Mouse (Mus musculus): ENCODE data around the gene Cdr2l. TPM values are rescaled to one million over a fixed set of nuclear protein-coding genes. Genes with fewer than 3 reads are reported as not detected.

Gene Cdr2l
- total RNA-seq (2014; rRNA removed) (43.0 and 45.8 TPM in 2 replicates), polyA plus RNA-seq (2015; fragmentation: Nextera tagmentation; extraction: Ambion mirVana) (14.4 and 16.9 TPM in 2 replicates)

- H3K27ac ChIP-seq (ENCODE audit: low read depth, low read length): peak within 1 kb of the TSS; percentile 96
- TF ChIP-seq CTCF (IDR thresholded peaks at IDR 0.05; ENCODE audit: low read depth): no peak
- H3K9me3 ChIP-seq (ENCODE audit: low read length): no peaks in the 10 kb centered on the region
- under 1% methylated on average over 73 of the region's 76 CpGs for WGBS
- H3K4me3 ChIP-seq (ENCODE audit: low read depth, low read length): peak within 1 kb of the TSS; percentile 94
- DNase-seq (peak; percentile 91), ATAC-seq (peak; percentile 94)
- H3K4me1 ChIP-seq (ENCODE audit: insufficient read depth): peaks cover 18% of the 10 kb centered on the region
- no peaks in the 10 kb centered on the region for H3K27me3 ChIP-seq (ENCODE audit: insufficient read depth, low read length)
- H3K9ac ChIP-seq: peak within 1 kb of the TSS; percentile 97
- H3K4me2 ChIP-seq (ENCODE audit: low read depth): peak within 1 kb of the TSS; percentile 76
- no peaks in the 10 kb centered on the region for H3K36me3 ChIP-seq (ENCODE audit: insufficient read depth)
Measured at GRCm38 (mm10) chr11:115381743-115382539, at the start of gene Cdr2l. Cdr2l (plus strand) TSS chr11:115381916.

DNA sequence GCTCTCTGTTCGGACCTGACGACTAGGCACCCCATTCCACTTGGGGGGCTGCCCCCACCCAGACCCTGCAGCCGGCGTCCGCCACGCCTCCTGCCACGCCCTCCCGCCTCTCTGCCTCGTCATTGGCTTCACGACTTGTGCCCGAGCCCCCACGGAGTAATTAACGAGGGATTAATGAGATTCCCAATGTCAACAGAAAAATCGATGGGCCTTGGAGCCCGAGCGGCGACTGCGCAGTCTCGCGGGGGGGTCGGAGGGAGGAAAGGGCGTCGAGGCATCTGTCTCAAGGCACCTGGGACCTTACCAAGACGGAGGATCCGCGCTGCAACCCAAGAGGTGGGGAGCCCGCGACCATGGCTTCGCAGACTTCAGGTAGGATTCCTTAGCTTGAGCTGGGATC lies 47.2 kb upstream of the Cdr2l start, which contains the start of gene Otop3:
Gene Otop3 (plus strand): TSS at position 201 of the 400 bp plus-strand sequence.
- 2% methylated on average over 29 of the region's 29 CpGs for WGBS
- Histone ChIP-seq H3K9ac (peak within 1 kb of the TSS; percentile 26; the same call in 1 of the 2 replicates), H3K27me3 (ENCODE audit: insufficient read depth, low read length) (peaks cover 19% of the 10 kb centered on the region), H3K27ac (ENCODE audit: low read depth, low read length) (no peak within 1 kb of the TSS), H3K4me3 (ENCODE audit: low read depth, low read length) (peak within 1 kb of the TSS; percentile 24), H3K4me1 (ENCODE audit: insufficient read depth) (0 out of 2 replicates have a peak, but pooled peaks cover 3% of the 10 kb centered on the region), H3K36me3 (ENCODE audit: insufficient read depth) (no peaks in the 10 kb centered on the region), H3K4me2 (ENCODE audit: low read depth) (peak within 1 kb of the TSS; percentile 55), H3K9me3 (ENCODE audit: low read length) (no peaks in the 10 kb centered on the region)
- TF ChIP-seq CTCF (IDR thresholded peaks at IDR 0.05; ENCODE audit: low read depth): no peak
- DNase-seq (no peak), ATAC-seq (no peak)

DNA sequence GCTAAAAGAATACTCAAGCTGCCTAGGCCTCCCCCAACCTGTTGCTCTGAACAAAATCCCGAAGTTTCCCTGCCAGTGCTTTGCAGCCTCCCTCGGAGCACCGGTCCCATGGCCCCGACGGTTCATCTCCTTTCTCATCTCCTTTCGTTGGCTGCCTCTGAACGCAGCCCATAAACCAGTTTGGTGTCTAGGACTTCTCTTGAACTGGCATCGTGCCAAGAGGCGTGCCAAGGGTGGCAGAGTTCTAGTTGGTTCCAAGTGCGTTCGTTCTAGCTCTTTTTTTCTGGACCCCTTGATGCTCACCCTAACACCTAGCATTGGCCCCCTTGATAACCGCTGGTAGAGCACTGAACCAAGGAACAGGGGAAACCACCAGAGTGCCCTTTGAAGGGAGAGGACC lies 46.5 kb upstream of the Cdr2l start:
- whole genome bisulfite sequencing: 42% methylated on average over 12 of the region's 12 CpGs
- H3K4me2 ChIP-seq (ENCODE audit: low read depth): peak overlapping the region; percentile 55; the same call in 1 of the 2 replicates
- ATAC-seq: no peak

GRCm38 (mm10) chr11:115336115-115336514 lies 45.6 kb upstream of the Cdr2l start:
- Histone ChIP-seq H3K9me3 (ENCODE audit: low read length) (no peaks in the 10 kb centered on the region), H3K9ac (no peak overlapping the region), H3K27me3 (ENCODE audit: insufficient read depth, low read length) (peaks cover 19% of the 10 kb centered on the region), H3K4me3 (ENCODE audit: low read depth, low read length) (no peak overlapping the region), H3K4me2 (ENCODE audit: low read depth) (no peak overlapping the region), H3K4me1 (ENCODE audit: insufficient read depth) (0 out of 2 replicates have a peak, but pooled peaks cover 3% of the 10 kb centered on the region), H3K36me3 (ENCODE audit: insufficient read depth) (no peaks in the 10 kb centered on the region), H3K27ac (ENCODE audit: low read depth, low read length) (no peak overlapping the region)
- no peak for ATAC-seq
- TF ChIP-seq CTCF (IDR thresholded peaks at IDR 0.05; ENCODE audit: low read depth): no peak
- 22% methylated on average over 6 of the region's 6 CpGs for WGBS
- no peak for DNase-seq

More for the DNA sequence above, 46.5 kb upstream of the Cdr2l start:
- no peak overlapping the region for H3K27ac ChIP-seq (ENCODE audit: low read depth, low read length)
- TF ChIP-seq CTCF (IDR thresholded peaks at IDR 0.05; ENCODE audit: low read depth): no peak
- H3K9ac ChIP-seq: no peak overlapping the region
- no peak overlapping the region for H3K4me3 ChIP-seq (ENCODE audit: low read depth, low read length)
- H3K4me1 ChIP-seq (ENCODE audit: insufficient read depth): 0 out of 2 replicates have a peak, but pooled peaks cover 3% of the 10 kb centered on the region
- no peaks in the 10 kb centered on the region for H3K36me3 ChIP-seq (ENCODE audit: insufficient read depth)
- H3K9me3 ChIP-seq (ENCODE audit: low read length): no peaks in the 10 kb centered on the region
- no peak for DNase-seq
- peaks cover 19% of the 10 kb centered on the region for H3K27me3 ChIP-seq (ENCODE audit: insufficient read depth, low read length)

DNA sequence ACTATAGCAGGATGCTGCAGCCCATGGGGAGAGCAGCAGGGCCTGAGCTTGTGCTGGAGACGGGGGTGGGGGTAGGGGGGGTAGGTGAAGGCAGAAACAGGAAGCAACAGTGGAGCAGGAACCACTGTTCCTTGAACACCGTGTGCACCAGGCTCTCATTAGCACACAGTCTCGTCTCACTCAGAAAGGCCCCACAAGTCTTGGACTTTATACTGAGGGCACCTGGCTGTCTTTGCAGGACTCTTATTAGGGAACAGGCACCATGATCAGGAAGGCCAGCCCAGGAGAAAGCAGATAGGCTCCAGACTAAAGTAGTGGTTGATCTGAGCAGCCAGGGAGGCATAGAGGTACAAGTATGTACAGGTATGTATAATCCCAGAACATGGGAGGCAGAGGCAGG lies 44.4 kb upstream of the Cdr2l start:
- ATAC-seq: no peak
- Histone ChIP-seq H3K4me1 (ENCODE audit: insufficient read depth) (0 out of 2 replicates have a peak, but pooled peaks cover 3% of the 10 kb centered on the region), H3K4me2 (ENCODE audit: low read depth) (no peak overlapping the region), H3K36me3 (ENCODE audit: insufficient read depth) (no peaks in the 10 kb centered on the region), H3K9ac (no peak overlapping the region), H3K9me3 (ENCODE audit: low read length) (no peaks in the 10 kb centered on the region), H3K27ac (ENCODE audit: low read depth, low read length) (no peak overlapping the region), H3K27me3 (ENCODE audit: insufficient read depth, low read length) (peaks cover 19% of the 10 kb centered on the region), H3K4me3 (ENCODE audit: low read depth, low read length) (no peak overlapping the region)
- no peak for DNase-seq
- no peak for TF ChIP-seq CTCF (IDR thresholded peaks at IDR 0.05; ENCODE audit: low read depth)
- 61% methylated on average over 3 of the region's 3 CpGs for WGBS

GRCm38 (mm10) chr11:115337826-115338225 lies 43.9 kb upstream of the Cdr2l start:
- WGBS: 77% methylated on average over 1 of the region's 1 CpGs
- ATAC-seq: no peak

DNA sequence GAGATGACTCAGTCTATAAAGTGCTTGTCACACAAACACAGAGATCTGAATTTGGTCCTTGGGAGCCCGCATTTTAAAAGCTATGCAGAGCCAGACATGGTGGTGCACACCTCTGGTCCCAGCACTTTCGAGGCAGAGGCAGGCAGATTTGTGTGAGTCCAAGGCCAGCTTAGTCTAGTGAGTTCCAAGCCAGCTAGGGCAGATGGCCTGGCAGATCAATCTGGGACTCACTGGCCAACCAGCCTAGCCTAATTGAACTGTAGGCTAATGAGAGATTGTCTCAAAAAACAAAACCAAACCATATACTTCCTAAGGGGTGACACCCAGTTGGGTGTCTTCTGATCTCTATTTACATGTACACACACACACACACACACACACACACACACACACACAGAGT lies 40.5 kb upstream of the Cdr2l start:
- no peak overlapping the region for H3K4me2 ChIP-seq (ENCODE audit: low read depth)
- H3K36me3 ChIP-seq (ENCODE audit: insufficient read depth): no peaks in the 10 kb centered on the region
- TF ChIP-seq CTCF (IDR thresholded peaks at IDR 0.05; ENCODE audit: low read depth): no peak
- ATAC-seq: no peak
- peaks cover under 1% of the 10 kb centered on the region; the same call in 1 of the 2 replicates for H3K27me3 ChIP-seq (ENCODE audit: insufficient read depth, low read length)
- H3K27ac ChIP-seq (ENCODE audit: low read depth, low read length): no peak overlapping the region
- no peak for DNase-seq
- H3K4me1 ChIP-seq (ENCODE audit: insufficient read depth): no peaks in the 10 kb centered on the region
- WGBS: 68% methylated on average over 2 of the region's 2 CpGs
- no peaks in the 10 kb centered on the region for H3K9me3 ChIP-seq (ENCODE audit: low read length)
- no peak overlapping the region for H3K9ac ChIP-seq
- H3K4me3 ChIP-seq (ENCODE audit: low read depth, low read length): no peak overlapping the region

More at GRCm38 (mm10) chr11:115337826-115338225, 43.9 kb upstream of the Cdr2l start:
- no peak overlapping the region for H3K27ac ChIP-seq (ENCODE audit: low read depth, low read length)
- no peaks in the 10 kb centered on the region for H3K9me3 ChIP-seq (ENCODE audit: low read length)
- H3K36me3 ChIP-seq (ENCODE audit: insufficient read depth): no peaks in the 10 kb centered on the region
- H3K4me3 ChIP-seq (ENCODE audit: low read depth, low read length): no peak overlapping the region
- DNase-seq: no peak
- H3K4me2 ChIP-seq (ENCODE audit: low read depth): no peak overlapping the region
- H3K27me3 ChIP-seq (ENCODE audit: insufficient read depth, low read length): peaks cover 19% of the 10 kb centered on the region
- 0 out of 2 replicates have a peak, but pooled peaks cover 3% of the 10 kb centered on the region for H3K4me1 ChIP-seq (ENCODE audit: insufficient read depth)
- no peak for TF ChIP-seq CTCF (IDR thresholded peaks at IDR 0.05; ENCODE audit: low read depth)
- no peak overlapping the region for H3K9ac ChIP-seq

All from forebrain, postnatal 0 days (tissue).